Mouse (Mus musculus): ENCODE measurements at regions not wholly inside any gene's neighbourhood (a gene's known extent, or its start where the extent isn't known, plus 50 kb on each side); places are given as distances from the start of the nearest gene placed in this dataset.

DNA sequence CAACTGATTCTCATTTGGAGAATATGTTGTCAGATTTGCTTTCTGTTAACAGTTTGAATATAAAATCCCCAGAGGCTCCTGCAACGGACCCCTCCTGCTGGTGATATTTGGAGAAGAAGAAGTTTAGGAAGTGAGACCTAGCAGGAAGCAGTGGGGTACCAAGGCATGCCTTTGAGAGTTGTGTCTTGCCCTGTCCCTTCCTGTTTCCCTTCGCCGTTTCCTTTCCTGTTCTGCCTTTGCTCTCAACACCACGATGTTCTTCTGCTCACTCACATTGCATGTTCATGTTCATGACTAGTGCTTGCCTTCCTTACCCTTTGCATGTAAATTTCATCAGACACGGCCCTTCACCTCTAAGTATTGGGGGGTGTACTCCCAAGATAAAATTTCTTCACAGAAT is 254.0 kb downstream of the Tle4 start:
- no peak for DNase-seq (ENCODE audit: low spot score in 2 of 2)

DNA sequence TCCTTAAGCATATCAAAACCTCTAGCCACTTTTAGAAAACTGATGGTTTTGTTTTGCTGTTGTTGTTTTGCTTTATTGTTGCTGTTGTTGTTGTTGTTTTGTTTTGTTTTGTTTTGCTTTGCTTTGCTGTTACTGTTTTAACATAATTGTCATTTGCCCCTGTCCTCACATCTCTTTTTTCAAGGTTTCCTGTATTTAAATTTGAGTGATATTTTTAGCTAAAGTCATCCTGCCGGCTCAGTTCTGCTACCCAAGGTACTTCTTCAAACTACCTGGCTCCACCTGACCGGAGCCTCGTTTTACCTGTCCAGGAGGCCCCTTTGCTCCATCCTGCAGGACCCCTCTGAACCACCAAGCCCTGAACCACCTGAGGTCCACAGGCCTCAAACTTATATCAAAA is 253.4 kb downstream of the Tle4 start:
- DNase-seq (ENCODE audit: low spot score in 2 of 2): no peak

DNA sequence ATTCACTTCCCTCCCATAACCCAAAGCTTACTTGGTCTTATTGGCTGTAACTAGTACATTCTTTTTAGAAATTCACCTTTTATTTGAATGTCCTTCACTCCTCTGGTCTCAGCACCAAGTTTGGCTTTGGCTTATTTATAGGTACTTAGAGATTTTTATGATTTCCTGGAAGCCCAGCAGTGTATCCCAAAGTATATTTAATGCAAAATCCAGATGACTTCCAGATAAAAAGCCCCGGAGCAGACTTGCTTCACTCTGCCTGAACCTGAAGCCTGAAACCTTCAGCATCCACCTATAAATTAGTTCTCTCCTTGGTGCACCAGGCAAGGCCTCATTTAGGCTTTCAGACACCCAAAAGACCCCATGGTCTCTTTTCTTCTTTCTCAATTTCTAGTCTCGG is 250.8 kb downstream of the Tle4 start:
- no peak for DNase-seq (ENCODE audit: low spot score in 2 of 2)

DNA sequence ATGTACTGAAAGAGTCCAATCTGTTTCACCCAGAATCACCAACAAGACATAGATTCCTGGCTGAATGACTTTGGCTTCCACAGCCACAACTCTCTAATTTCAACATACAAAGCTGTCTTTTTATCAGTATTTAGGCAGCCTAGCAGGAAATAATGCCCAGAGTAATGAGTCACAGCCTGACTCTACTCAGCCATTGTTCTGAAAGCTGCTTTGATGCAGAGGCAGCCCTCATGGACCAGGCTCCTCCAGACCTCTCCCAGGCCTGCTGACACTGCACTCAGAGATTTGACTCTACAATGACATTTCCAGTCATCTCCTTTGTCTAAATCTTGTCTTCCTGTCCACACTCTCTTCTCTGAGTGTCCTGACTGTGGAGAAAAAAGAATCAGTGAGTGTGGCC is 250.4 kb downstream of the Tle4 start:
- DNase-seq (ENCODE audit: low spot score in 2 of 2): no peak

DNA sequence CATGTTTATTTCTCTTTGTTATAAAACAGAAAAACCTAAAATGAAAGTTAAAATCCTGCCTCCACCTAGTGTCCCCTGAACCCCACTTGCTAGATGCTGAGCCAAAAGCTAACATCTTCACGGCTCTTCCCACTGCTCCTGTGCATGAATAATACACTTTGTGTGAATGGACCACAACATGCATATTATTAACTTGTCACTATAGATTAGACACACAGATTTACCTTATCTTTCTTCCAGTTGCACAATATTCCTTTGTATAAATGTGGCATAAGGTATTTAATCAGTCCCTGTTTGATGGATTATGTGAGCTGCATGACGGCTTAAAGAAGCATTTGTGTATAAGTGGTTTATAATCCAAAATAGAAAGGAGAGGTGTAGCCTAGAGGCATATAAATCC is 248.1 kb downstream of the Tle4 start:
- DNase-seq (ENCODE audit: low spot score in 2 of 2): no peak

DNA sequence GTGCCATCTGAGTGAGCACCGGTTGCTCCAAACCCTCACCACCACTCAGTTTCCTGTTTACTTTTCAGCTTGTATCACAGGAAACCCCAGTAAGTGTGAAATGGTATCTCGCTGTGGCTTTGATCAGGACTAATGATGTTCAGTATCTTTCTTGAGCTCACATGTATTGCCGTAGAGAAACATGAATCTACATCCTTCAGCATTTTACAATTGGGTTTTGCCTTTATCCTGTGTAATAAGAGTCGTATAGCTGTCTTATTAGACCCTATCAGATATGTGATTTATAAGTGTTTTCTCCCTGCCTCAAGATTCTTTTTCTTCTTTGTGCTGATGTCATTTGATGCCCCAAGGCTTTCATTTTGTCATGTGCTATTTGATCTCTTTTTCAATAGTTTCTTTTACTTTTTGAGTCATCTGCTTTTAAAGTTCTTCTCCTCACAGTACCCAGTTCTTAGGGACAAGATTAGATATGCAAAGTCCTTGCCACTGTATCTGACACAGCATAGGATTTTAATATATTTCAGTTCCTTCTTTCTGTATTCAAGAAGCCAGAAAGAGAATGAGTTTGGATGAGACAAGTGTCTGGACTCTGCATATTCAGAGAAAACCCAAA is 246.0 kb downstream of the Tle4 start:
- no peak for DNase-seq (ENCODE audit: low spot score in 2 of 2)

DNA sequence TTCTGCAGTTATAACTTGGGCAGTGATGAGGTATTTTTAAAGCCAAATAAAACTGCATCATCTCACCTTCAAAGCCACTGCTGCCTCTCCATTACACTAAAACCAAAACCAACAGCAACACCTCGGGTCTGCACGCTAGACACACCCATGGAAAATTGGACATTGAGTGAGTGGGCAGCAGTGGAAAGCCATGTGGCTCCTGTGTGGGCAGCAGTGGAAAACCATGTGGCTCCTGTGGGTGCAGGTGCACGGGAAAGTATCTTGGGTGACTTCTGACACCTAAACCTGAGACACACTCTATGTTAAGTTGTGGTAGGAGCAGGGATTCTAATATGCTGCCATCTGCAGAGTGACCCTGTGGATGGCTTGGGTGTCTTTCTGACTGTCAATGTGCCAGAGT is 245.3 kb downstream of the Tle4 start:
- no peak for DNase-seq (ENCODE audit: low spot score in 2 of 2)

DNA sequence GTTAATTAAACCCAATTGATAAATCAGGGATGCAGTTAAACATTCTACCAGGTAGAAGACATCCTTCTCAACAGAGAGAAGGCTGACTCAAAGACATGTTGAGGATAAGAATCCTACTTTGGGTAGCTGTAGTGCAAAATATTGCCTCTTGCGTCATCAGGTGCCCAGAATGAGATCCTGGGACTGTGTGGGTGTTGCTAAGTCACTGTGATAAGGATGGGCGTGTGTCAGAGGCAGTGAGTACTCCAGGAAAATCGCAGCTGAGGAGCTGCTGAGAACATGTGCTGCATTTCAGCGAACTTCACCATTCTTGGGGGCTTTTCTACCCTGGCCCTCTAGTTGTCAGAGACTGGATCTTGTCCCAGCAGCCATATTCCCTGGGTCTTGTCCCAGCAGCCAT is 244.7 kb downstream of the Tle4 start:
- DNase-seq (ENCODE audit: low spot score in 2 of 2): no peak

DNA sequence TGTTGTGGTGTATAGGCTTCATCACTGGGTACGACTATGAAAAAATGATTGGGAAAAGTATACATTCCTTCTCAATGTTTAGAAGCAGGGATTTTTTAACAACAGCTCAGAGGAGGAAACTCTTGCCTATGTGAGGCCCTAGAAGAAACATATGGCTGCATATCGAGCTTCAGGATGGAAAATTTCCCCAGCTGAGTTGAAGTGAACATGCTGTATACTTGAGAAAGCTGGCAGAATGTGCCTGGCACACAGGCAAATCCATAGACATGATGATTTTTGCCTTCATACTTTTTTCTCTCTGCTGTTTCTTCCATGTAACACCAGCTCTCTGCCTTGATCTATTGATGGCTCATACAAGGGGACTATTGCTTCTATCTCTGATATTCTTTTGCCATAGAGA is 242.7 kb downstream of the Tle4 start:
- peak in 1 of 2 experiments; percentile 30 for DNase-seq (ENCODE audit: low spot score in 2 of 2)

DNA sequence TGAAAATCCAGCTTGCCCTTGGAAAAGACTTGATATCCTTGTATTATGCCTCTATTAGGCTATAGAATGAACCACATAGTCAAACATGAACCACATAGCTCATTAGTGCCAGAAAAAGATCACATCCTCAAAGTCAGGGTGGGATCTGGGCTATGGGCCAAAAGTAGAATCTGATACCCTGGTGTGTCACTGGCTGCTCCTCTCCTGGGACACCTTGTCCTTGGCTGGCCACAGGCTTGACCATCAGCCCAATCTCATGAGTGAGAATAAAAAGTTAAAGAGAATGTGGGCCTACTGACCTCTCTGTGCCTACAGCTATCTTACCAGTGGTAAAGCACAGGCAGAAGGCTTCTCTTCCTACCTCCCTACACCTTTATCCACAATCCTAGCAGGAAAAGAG is 241.9 kb downstream of the Tle4 start:
- no peak for DNase-seq (ENCODE audit: low spot score in 2 of 2)

DNA sequence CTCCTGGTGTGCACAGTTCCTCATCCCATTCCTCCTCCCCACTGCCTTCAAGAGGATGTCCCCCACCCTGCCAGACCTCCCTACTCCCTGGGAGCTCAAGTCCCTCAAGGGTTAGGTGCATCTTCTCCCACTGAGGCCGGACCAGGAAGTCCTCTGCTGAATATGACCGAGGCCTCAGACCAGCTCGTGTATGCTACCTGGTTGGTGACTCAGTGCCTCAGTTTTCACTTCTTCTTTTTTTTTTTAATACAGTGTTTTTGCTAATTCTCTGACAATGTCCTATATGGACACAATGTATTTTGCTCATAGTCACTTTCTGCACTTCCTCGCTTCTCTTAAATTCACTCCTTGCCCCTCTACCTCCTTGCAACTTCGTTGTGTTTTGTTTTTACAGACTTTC is 237.2 kb downstream of the Tle4 start:
- DNase-seq (ENCODE audit: low spot score in 2 of 2): no peak

DNA sequence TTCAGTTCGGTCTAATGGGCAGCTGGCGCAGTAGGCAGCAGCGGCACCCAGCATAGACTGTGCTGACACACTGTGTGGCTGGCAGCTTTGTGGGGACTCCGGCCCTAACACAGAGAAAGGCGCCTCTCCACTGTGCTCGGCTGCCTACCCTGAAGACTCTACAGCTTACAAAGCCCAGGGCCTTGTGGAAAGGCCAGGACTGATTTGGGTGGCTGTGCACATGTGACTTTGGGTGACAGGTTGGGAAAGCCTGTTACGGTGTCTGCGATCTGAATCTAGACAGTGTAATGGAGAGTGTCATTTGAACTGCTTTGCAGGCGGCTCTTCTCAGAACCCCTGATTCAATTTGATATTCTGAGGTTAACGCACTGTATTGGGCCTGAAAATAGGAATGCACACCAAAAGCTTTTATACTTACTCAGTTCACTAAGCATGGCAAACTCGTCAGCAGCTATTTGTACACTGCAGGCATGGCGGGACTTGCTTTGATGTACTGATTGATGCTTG is 228.7 kb downstream of the Tle4 start:
- DNase-seq (ENCODE audit: low spot score in 2 of 2): no peak

DNA sequence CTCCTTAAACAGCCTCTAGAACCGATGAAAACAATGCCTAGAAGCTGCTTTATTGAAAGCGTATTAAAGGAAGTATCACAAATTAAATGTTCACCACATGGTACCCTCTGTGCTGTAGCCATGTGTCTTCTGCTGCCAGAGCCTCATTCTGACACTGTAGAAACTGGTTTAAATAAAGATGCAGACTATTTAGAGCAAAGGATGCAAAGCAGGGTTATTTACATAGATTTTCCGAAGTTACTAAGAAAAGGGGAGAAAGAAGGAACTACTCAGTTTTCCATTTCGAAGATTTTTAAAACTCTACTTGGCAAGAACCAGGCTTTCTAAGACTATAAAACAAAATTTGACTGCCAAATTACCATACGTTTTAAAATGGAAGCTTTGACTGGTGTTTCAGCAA is 226.5 kb downstream of the Tle4 start:
- no peak for DNase-seq (ENCODE audit: low spot score in 2 of 2)

DNA sequence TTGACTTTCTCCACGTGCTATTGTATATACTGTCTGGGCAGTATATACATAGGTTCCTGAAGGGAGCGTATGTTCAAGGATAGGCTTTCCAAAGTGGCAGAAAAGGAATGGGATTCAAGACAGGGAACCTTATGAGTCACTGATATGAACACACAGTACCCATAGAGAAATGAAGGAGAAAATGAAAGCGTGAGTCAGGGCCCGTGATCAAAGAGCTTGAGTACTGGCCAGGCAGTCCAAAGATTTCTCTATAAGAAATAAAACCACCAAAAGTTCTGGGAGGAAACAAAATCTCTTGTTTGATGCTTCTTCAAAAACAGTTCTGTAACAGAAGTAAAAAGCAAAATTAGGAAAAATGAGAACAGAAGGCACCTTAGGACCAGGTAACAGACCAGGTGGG is 223.9 kb downstream of the Tle4 start:
- no peak for DNase-seq (ENCODE audit: low spot score in 2 of 2)

DNA sequence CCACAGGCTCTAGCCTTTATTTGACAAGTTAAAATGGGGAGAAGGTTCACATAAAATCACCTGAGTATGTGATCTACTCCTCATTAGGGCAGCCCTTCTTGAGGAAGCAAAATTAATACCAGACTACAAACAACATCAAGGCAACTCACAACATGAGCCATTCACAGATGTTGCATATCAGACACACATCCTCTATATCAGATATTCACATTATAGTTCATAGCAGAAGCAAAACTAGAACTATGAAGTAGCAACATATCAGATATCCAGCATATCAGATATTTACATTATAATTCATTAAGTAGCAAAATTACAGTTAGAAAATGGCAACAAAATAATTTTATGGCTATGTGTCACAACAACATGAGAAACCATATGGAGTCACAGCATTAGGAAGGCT is 217.0 kb downstream of the Tle4 start:
- no peak for DNase-seq (ENCODE audit: low spot score in 2 of 2)

DNA sequence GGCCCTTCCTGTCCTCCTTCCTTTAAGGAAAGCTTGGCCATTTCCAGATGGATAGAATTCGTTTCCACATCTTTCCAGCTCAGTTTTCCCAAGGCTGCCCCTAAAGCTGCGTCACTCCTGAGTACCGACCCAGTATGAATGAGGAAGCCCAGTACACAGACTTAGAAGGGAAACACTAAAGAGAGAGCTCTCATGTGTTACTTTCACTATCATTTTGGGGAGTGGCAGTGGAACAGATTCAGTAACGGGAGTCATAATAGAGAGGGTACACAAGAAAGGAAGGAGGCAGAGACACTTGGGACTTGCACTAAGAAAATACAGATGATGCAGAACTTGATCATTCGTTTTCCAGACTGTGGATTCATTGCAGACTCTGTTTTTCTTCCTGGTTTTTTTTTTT is 210.1 kb downstream of the Tle4 start:
- no peak for DNase-seq (ENCODE audit: low spot score in 2 of 2)

DNA sequence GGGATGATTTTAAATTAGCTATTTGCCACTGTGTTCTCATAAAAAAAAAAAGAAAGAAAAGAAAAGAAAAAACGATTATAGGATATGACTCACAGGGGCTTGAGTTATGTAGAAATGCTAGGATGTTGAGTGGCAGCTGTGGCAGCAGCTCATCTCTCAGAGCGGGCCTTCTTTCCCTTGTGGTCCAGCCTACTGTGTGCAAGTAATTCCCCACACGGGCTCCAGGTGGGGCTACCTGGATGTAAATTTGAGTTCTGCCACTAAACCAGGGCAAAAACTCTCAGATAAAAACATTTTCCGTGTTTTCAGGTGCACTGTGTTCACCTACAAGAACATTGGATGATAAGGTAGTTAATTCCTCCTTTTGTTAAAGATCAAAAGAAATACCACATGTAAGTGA is 209.3 kb downstream of the Tle4 start:
- no peak for DNase-seq (ENCODE audit: low spot score in 2 of 2)

DNA sequence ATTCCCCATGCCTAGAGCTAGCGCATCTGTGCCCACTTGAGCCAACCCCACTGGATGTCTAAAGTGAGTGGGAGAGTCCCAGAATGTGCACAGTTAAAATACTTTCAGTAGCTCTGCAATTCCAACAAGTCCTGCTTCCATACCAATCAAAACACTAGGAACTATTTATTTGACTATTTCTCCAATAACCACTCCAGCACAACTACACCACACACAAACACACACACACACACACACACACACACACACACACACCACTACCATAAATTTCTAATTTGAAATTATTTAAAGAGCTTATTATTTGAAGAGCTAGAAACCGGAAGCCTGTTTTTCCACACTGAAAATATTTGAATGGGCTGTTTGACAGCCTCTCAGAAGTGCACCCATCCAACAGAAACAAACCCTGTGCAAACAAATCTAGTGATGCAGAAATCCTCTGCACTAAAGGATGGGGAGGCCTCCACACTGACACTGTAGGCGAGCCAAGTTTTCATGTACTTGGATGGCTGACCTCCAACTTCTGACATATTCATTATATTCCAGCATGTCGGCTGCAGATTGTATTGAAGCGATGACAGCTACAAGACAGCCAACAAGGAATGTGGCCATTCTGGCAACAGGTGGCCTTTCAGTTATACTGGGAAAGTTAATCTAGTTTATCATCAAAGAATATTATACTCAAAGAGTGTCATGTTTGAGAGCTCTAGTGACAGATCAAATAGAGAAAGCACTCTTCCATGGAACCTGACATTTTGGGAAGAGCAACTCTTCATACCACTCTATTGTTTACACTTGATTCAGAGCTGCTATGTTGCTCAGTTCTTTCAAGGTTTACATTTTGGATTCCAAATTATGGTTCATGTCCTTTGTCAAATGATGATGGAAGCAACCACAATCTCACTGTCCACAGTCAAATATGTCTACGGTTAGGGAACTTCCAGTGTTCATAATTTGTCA is 207.7 kb downstream of the Tle4 start:
- no peak for DNase-seq (ENCODE audit: low spot score in 2 of 2)

DNA sequence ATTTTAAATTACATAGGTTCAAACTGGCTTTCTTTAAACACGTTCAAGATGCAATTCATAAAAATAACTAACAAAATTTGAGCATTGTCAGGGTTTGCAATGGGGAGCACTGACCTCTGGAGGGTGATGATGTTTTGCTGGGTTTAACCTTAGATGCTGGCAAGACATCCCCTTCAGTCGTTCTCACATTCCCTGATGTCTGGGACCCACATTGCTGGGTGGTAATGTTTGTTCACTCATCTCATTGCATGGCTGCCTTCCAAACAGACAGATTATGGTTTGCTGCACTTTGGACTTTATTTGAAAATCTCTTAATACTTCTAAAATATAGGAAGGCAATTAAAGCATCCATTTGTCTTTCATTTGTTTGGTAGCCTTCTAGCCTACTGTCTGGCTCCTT is 206.9 kb downstream of the Tle4 start:
- DNase-seq (ENCODE audit: low spot score in 2 of 2): no peak
